Mouse (Mus musculus): ENCODE results near the gene Mapk10.

Mapk10 gene

GRCm38 (mm10) chr5:102947061-102947711 lies 263.9 kb downstream of the Mapk10 start:
- no peak for DNase-seq

DNA sequence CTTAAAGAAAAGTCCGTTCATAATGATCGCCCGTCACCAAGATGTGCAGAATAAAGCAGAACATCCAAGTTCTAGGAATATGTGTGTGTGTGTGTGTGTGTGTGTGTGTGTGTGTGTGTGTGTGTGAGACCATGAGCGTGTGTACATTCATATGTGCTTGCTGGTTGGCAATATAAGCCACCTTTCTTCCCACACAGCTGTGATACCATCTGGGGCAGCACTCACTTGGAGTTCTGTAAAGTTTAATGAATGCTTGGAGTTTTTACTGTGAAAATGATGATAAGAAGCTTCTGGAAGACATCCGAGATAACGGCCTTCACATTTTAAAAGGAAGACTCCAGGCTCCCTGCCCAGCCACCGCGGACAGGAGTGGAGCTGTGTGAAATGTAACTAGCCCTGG lies 264.5 kb downstream of the Mapk10 start:
- DNase-seq, result no peak

DNA sequence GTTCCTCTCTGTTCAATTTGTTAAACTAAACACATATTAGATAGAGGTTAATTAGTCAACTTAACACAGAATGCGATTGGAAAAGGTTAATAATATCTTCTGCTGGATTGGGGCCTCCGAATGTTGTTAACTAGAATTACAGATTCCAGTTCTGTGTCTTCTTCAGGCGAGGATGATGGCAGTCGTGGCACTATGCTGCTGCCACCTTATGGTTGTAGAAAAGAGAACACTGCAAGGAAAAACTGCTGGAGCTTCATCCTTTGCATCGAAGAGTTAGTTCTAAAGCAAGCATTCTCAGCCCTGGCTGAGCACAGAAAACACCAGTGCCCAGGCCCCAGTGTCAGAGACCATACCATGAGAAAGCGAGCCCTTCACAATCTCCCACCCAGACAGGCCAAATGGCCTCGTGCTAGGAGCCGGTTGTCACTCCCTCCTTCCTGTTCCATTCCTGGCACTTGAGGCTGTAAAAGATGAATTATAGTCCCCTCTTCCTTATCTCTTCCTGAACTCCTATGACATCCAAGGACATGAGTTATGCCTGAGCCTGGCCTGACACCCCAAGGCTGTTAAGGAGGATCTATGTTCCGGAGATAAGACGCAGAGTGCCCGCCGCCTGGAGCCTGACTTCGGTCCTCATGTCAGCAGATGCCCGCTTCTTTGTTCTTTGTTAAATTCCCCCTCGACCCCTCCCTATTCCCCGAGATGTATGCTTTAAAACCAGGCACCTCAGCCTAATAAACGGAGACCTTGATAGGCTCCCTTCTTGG lies 267.1 kb downstream of the Mapk10 start:
- DNase-seq, result peak; percentile 37

DNA sequence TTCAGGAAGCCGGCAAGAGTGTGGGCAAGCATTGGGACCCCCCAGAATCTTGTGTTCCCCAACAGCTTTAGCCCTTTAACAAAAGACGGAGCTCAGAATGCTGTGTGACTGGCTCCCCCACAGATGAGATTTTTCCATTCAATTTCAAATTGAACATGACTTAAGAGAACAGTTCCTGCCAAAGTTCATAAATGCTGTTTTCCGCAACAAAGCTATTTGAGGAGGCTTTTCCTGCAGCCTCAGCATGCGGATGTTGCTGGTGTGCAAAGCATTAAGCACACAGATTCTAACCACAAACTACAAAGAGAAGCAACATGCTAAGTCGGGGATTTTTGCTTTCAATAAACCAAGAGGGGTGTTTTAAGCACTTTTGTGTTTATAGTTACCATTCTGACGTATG lies 281.0 kb downstream of the Mapk10 start:
- peak; percentile 6 for DNase-seq

- DNase-seq, result no peak
These were observed 284.3 kb downstream of the Mapk10 start for GRCm38 (mm10) chr5:102926786-102927185.

DNA sequence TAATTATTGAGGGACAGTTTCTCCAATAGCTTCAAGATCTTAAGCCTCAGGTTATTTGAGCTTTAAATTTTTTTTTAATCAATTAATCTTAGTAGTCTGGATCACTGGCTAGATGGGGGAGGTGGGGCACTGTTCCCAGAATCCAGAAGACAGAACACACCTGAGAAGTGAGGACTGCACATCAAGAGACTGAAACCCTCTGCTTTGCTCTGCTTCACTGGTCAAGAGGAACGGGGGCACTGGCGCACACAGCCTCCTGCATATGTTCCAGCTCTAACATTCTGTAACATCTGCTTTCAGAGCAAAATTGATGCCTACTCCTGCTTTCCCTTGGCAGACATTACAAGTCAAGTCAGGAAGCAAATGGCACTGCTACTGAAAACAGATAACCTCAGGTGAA lies 290.9 kb downstream of the Mapk10 start:
- no peak for DNase-seq

DNA sequence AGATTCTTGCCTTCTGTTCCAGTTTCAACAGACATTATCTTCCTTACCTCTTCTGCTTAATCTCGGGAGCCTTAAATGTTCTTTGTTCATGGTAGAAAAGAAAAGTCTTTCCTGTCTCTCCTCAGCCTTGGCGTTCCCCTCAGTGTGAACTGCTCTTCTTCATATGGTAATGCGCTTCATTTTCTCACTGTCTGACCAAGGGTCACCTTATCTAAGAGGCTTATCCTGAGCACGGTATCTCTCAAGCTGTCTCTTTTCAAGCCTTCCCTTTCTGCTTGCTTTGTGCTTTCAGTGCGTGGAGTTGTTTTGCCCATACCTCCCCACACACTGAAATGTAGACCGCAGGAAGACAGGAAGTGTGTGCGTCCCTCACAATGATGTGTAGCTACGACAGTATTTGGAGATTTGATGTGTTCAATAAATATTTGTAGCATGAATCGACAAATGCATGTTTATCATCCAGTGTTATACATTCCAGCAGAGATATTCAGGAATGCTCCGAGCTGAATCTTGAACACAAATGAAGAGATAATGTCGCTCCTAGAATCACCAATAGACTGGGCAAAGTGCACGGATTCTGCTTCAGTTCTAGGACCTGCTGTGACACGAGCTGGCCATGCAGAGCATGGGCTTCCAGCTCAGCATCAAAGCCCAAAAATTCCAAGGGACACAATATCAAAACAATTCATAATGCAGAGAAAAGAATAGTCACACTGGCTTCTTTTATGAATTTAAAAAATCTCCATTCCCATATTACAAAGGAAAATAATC lies 305.5 kb downstream of the Mapk10 start:
- DNase-seq, result no peak

- peak; percentile 24 for DNase-seq
These were observed 307.1 kb downstream of the Mapk10 start for GRCm38 (mm10) chr5:102904066-102904465.

- peak; percentile 92 for DNase-seq
These were observed 307.6 kb downstream of the Mapk10 start for GRCm38 (mm10) chr5:102903487-102903886.

- peak; percentile 34 for DNase-seq
These were observed 310.0 kb downstream of the Mapk10 start for GRCm38 (mm10) chr5:102901176-102901575.

DNA sequence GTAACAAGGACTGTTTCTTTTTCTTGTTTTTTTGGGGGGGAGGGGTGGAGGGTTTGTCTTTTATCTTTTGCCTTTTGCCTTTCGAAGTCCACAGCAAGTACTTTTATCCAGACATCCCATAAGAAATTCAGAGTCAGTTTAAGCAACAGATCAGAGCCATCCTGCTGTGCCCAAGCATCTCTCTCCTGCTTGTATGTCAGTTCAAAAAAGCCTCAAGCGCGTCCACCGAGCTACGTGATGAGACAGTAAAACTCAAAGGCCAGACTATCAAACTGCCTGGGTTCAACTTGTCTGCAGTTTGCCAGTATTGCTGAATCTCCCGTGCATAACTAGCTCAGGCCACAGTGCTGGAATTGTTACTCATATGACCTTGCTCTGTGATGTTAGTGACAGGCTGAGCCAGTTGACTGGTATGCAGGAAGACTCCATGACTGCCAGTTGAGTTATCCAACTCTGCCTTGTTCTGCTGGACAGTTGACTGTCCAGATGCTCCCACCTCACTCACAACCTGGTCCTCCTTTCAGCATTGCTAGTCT lies 311.4 kb downstream of the Mapk10 start:
- DNase-seq, result no peak

GRCm38 (mm10) chr5:102898301-102898700 lies 312.8 kb downstream of the Mapk10 start:
- peak; percentile 61 for DNase-seq

DNA sequence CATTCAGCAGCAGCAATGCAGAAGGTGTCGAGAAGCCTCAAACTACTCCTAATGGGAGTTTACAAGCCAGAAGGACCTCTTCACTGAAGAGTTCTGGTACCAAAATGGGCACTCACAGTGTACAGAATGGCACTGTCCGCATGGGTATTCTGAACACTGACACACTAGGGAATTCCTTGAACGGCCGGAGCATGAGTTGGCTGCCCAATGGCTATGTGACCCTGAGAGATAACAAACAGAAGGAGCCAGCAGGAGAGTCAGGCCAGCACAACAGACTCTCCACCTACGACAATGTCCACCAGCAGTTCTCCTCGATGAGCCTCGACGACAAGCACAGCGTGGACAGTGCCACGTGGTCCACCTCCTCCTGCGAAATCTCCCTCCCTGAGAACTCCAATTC lies 318.9 kb downstream of the Mapk10 start:
- no peak for DNase-seq

- DNase-seq, result no peak
These were observed 322.0 kb downstream of the Mapk10 start for GRCm38 (mm10) chr5:102889163-102889488.

- no peak for DNase-seq
These were observed 322.5 kb downstream of the Mapk10 start for GRCm38 (mm10) chr5:102888482-102889162.

DNA sequence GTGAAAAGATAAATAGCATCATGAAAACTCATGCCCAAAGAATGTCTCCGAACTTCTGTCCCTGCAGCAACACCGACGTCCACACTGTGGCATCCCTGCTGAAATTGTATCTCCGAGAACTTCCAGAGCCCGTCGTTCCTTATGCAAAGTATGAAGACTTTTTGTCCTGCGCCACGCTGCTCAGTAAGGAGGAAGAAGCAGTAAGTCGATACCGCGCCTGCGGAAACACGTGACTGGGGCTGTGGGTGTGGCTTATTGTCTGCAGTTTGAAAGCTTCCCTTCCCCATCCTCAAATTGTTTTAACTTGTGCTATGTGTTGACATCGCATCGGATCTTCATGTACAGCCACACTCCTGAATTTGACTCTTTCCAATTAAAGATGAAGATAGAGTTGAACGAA lies 335.5 kb downstream of the Mapk10 start:
- no peak for DNase-seq

DNA sequence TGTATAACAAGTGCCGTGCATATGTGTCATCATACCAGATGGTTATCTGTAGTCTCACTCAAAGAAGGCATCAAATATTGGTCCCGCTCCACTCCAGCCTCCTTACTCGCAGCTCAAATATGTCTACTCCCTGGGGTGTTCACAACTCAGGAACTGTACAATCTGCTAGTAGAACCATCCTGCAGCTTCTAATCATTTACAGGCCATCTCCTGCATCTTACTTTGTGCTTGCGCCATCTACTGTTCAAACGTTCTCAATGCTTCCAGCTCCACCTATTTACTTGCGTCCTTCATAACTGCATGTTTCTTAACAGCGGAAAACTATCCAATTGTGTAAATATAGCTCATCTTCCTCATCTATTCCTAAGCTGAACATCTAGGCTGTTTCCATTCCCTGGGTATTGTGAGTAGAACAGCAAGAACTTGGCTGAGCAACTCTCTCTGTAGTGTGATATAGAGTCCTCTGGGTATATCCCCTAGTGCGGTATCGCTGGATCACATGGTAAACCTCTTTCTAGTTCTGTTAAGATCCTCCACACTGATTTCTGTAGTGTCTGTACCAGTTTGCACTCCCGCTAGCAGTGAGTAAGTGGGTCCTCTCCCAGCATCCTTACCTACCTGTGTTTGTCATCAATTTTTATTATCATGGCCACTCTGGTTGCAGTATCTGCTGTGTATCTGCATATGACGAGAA lies 336.4 kb downstream of the Mapk10 start:
- DNase-seq, result peak; percentile 89

DNA sequence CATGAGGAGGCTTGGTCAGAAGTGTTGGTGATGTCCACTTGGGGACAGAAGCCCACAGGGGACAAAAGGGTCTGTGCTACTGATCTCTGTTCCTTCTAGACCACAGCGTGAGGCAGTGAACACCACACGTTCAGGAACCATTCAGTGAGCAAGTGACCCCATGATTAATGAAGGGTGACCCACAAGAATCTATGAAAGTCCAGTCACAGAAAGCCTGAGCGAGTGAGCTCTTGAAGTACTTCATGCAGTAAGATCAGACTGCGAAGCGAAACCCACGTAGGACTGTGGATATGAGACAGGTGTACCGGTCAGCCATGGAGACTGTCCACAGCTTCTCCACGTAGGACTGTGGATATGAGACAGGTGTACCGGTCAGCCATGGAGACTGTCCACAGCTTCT lies 338.1 kb downstream of the Mapk10 start:
- peak; percentile 57 for DNase-seq

GRCm38 (mm10) chr5:102868196-102868595 lies 342.9 kb downstream of the Mapk10 start:
- peak; percentile 56 for DNase-seq

- DNase-seq, result no peak
These were observed 351.4 kb downstream of the Mapk10 start for GRCm38 (mm10) chr5:102859749-102860148.

- no peak for DNase-seq
These were observed 353.1 kb downstream of the Mapk10 start for GRCm38 (mm10) chr5:102858047-102858446.
